Mouse (Mus musculus): ENCODE results near the gene Ascc3. TPM values are rescaled to one million over a fixed set of nuclear protein-coding genes. Genes with fewer than 3 reads are reported as not detected.

Ascc3 gene
- total RNA-seq, 2 experiments from 2014 or later, result 23.9 to 27.9 TPM

DNA sequence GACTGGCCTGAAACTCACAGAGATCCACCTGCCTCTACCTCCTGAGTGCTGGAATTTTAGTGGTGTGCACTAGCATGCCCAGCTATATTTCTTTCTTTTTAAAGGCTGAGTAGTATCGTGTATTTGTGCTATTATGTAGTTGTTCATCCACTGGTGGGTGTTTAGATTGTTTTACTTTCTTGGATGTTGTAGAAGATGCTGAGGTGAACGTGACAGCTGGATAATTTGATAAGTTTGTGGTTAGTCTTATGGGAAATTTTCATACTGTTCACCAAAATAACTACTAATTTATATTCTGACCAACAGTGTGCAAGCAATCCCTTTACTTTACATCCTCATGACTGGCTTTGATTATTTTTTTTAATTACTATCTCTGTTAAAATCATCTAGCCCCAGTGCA is 169.6 kb downstream of the Ascc3 start:
- no peak for DNase-seq (ENCODE audit: low spot score in 2 of 2)

GRCm38 (mm10) chr10:50762984-50763383 is 170.5 kb downstream of the Ascc3 start:
- no peak for DNase-seq (ENCODE audit: low spot score in 2 of 2)

- no peak for DNase-seq (ENCODE audit: low spot score in 2 of 2)
Observed at GRCm38 (mm10) chr10:50763457-50764310, 171.2 kb downstream of the Ascc3 start.

DNA sequence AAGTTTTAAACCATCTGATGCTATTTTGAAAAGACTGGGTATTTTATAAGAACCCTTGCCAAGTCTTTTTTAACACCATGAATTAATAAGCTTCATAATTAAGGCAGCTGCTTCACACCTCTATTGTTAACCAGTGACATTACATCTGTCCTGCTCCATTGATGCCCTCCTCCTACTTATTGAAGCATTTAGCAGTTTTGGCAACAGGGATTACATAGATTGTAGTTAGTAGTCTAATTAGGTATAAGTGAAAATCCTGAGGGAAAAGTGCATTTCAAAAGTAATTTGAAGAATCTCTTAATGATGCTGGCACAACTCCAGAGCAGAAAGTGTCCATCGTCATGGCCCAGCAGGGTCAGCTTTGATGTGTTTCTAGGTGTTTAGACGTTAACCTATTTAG is 180.3 kb downstream of the Ascc3 start:
- DNase-seq (ENCODE audit: low spot score in 2 of 2), result no peak

- no peak for DNase-seq (ENCODE audit: low spot score in 2 of 2)
Observed at GRCm38 (mm10) chr10:50773846-50774245, 181.4 kb downstream of the Ascc3 start.

DNA sequence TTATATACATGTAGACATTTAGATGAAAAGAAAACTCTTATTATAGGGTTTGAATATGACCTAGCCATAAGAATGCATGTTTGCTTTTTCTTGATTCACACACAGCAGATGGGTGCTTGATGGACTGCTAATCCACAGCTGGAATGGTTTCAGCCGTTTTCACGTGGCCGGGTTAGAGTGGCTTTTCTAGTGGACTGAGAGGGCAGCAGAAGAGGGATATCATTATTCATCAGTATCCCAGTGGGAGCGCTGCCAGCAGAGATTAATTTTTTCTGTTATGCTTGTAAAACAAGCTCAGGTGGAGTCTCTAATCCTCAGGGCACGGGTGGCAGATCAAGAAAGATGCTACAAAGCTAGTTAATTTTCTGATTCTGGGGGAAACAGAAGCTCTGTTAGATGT is 200.4 kb downstream of the Ascc3 start:
- DNase-seq (ENCODE audit: low spot score in 2 of 2), result no peak

GRCm38 (mm10) chr10:50801594-50801993 is 209.1 kb downstream of the Ascc3 start:
- no peak for DNase-seq (ENCODE audit: low spot score in 2 of 2)

- DNase-seq (ENCODE audit: low spot score in 2 of 2), result no peak
Observed at GRCm38 (mm10) chr10:50802380-50802779, 209.9 kb downstream of the Ascc3 start.

DNA sequence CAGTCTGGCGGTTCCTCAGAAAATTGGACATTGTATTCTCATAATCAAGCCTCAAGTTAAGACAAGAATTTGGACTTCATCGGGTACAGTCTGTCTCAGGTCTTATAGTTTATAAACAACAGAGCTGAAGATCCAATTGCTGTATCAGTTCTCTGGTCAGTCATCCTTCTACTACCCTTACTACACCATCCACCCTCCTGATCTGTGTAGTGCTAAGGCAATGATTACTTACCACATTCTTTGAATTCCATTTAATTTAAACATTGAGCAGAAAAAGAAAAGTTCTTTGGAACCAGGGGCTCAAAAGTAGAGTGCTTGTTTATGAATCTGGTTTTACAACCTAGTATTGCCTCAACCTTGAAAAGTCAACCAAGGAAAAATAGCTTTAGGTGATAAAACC is 213.7 kb downstream of the Ascc3 start:
- no peak for DNase-seq (ENCODE audit: low spot score in 2 of 2)

DNA sequence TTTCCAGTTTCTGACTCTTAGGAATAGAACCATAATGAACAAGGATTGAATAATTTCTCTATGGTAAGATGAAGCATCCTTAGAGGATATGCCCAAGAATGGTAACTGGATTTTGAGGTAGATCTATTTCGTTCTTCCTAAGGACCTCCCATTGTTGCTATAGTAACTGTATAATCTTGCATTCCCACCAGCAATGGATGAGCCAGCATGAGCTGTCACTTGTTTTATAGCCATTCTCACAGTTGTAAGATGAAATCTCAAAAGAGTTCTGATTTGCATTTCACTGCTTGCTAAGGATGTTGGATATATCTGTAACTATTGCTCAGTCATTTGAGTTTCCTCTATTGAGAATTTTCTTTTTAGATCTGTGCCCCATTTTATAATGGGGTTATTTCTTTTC is 229.9 kb downstream of the Ascc3 start:
- DNase-seq (ENCODE audit: low spot score in 2 of 2), result no peak

DNA sequence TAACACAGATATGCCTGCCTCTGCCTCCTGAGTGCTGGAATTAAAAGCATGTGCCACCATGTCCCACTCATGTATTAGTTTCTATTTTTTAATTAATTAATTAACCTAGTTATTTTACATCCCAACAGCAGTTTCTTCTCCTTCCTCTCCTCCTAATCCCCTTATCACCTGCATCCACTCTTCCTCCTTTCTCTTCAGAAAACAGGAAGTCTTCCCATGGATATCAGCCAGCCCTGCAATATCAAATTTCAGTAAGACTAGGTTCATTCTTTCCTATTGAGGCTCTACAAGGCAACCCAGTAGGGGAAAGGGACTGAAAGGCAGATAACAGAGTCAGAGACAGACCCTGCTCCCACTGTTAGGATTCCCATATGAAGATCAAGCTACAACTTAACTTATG is 234.4 kb downstream of the Ascc3 start:
- DNase-seq (ENCODE audit: low spot score in 2 of 2), result no peak

DNA sequence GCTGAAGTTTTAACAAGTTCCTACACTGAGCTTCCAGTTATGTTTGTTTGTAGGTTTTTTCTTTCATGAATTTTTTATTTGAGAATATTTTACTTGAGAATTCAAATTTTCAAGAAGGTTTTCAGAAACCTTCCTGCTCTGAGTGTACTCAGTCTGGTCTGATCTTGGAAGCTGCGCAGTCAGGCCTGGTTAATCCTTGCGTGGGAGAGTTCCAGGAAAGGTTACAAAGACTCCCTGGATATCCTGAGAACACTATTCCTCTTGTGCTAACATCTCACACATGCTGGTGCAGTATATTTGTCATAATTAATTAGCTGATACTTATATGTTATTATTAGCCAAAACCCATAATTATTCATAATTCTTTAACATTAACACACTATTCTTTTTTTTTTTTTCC is 242.1 kb downstream of the Ascc3 start:
- DNase-seq (ENCODE audit: low spot score in 2 of 2), result no peak

GRCm38 (mm10) chr10:50843363-50843762 is 250.9 kb downstream of the Ascc3 start:
- DNase-seq (ENCODE audit: low spot score in 2 of 2), result no peak

DNA sequence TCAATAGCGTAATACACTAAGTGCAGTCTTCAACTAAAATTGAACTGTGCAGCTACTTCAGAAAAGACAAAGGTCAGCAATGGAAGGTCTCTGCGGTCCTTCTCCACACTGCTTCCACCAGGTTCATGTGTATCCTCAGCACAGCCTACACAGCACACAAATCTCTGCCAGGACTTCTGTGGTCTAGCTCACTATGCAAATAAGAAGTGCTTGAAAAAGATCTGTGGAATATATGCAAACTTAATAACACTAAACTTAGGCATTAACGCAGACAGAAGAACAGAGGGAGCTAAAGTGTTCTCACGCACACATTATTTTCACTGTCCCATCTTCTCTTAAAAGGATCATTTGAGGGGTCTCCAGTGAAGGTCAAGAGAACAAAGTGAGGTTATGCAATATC is 275.7 kb downstream of the Ascc3 start:
- no peak for DNase-seq (ENCODE audit: low spot score in 2 of 2)

GRCm38 (mm10) chr10:50876952-50877351 is 284.5 kb downstream of the Ascc3 start:
- no peak for DNase-seq (ENCODE audit: low spot score in 2 of 2)

- no peak for DNase-seq (ENCODE audit: low spot score in 2 of 2)
Observed at GRCm38 (mm10) chr10:50881476-50882069, 289.1 kb downstream of the Ascc3 start.

- no peak for DNase-seq (ENCODE audit: low spot score in 2 of 2)
Observed at GRCm38 (mm10) chr10:50882366-50882765, 289.9 kb downstream of the Ascc3 start.

GRCm38 (mm10) chr10:50886305-50886704 is 293.8 kb downstream of the Ascc3 start:
- DNase-seq (ENCODE audit: low spot score in 2 of 2), result no peak

DNA sequence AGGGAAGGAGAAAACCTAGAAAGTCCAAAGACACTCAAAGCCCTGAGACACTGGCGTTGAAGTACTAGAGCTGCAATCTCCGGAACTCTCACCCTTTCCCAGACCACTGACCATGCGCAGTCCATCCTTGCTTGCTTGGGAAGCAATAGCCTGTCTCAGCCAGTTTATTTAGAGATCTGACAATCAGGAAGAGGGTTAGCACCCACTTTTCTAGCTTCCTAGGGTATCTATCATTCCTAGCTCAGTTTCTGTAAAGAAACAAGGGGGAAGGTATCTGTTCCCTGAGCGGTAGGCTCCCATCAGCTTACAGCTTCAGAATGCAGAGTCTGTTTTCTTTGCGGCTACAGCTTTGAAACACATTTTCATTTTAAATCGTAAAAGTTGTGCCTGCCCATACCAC is 298.2 kb downstream of the Ascc3 start:
- no peak for DNase-seq (ENCODE audit: low spot score in 2 of 2)

DNA sequence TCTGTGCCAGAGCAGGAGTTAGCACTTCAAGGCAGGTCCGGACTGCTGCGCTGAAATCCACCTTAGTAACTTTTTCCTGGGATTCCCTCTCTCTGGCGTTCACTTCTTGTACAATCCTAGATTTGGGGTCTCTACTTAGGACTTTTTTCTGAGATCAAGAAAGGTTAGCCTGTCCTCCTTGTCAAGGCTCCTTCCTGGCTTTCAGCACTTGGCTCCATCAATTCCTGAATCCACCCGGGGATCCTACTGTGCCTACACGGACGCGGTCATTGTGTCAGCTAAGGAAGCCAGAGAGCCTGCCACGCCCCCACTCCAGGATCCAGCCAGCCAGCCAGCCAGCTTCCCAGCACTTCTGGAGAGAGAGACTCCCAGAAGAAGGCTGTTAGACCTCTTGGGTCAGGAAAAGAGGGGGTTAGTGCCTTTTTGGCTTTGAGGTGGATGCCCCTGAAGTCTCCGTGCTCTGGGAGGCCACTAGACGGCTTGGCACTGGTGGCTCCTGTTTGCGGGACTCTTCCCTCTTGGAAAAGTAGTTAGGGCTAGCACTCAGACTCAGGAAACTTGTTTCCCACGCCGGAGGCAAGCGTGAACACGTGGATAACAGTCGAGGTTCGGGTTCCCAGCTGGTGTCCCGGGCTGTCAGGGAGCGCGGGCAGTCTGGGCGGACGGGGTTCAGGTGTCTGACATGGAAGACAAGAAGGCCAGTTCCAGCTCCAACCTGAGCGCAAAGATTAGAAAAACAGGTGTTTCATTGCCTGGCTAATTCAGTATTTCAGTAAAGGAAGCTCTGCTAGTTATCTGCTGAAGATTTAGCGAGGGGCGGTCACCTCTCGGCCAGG is 299.6 kb downstream of the Ascc3 start:
- DNase-seq (ENCODE audit: low spot score in 2 of 2), result no peak

- DNase-seq (ENCODE audit: low spot score in 2 of 2), result no peak
Observed at GRCm38 (mm10) chr10:50892751-50893320, 300.4 kb downstream of the Ascc3 start.

DNA sequence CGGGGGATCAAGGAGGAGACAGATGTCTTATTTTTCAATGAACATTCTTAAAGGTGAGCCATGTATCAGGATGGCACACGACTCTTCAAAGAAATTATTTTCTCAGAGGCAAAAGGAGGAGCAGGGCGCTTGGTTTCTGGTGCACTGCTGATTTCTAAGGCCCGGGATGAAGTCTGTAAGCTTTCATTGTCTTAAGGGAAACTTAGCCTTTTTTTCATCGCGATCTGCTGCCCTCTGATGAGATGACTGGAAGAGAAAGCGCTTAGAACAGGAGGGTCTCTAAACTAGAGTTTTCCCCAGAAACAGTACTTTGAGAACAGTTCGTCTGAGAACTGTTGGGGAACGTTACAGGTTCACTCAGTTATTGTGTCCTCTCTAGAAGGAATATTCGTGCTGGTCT is 301.1 kb downstream of the Ascc3 start:
- DNase-seq (ENCODE audit: low spot score in 2 of 2), result no peak

Measured in left cerebral cortex, adult 18-20 months (tissue).